Mouse (Mus musculus) cortical plate, adult 2 months (tissue): ENCODE results near the gene Tenm2. TPM values are rescaled to one million over a fixed set of nuclear protein-coding genes. Genes with fewer than 3 reads are reported as not detected.
A peak's percentile ranks its signal among the peaks of the same experiment; 100 is the strongest.

ENCODE experiments used
- H3K27ac ChIP-seq: fragments of 200-500 bp; 2 replicates; pipeline ENCODE4 v1.5.1; 2012; ENCODE audit warnings: low read length, control low read depth, inconsistent platforms; ENCODE audit not compliant: insufficient read depth
- H3K4me1 ChIP-seq: fragments of 200-500 bp; 2 replicates; pipeline ENCODE4 v1.6.1; 2011; ENCODE audit warnings: low read length; ENCODE audit not compliant: control insufficient read depth, insufficient read depth
- H3K4me3 ChIP-seq: fragments of 200-500 bp; 2 replicates; pipeline ENCODE4 v1.5.1; 2011; ENCODE audit warnings: mild to moderate bottlenecking, low read length, control low read depth; ENCODE audit not compliant: insufficient read depth
- CTCF ChIP-seq: fragments of 200-500 bp; IDR thresholded peaks from 2 replicates; pipeline ENCODE4 v1.5.1; 2011; ENCODE audit warnings: mild to moderate bottlenecking, control low read depth, low read length; ENCODE audit not compliant: insufficient read depth; ENCODE audit errors: extremely low read depth
- POLR2A ChIP-seq: fragments of 200-500 bp; IDR thresholded peaks from 2 replicates; pipeline ENCODE4 v1.6.1; 2011; ENCODE audit warnings: mild to moderate bottlenecking, low read length, control low read depth; ENCODE audit not compliant: insufficient read depth; ENCODE audit errors: extremely low read depth
- polyA plus RNA-seq: library from polyadenylated mRNA; depleted of rRNA; stranded (reverse); fragments of >200 nt; gene quantifications from 2 replicates; pipeline ENCODE4 v1.2.3, GENCODE M21; 2012

The Tenm2 gene
- polyA plus RNA-seq, 1 experiment: 26.6 TPM

GRCm38 (mm10) chr11:36243747-36244490 lies 991.8 kb downstream of the Tenm2 start:
- Histone ChIP-seq H3K4me1 (peaks cover 6% of the 10 kb centered on the region), H3K4me3 (no peak overlapping the region), H3K27ac (0 out of 2 replicates have a peak overlapping the region, but pooled peaks have one; percentile 30)
- TF ChIP-seq POLR2A: no peak
- no peak for TF ChIP-seq CTCF

GRCm38 (mm10) chr11:36238890-36239289 lies 996.9 kb downstream of the Tenm2 start:
- TF ChIP-seq POLR2A (no peak), CTCF (no peak)

GRCm38 (mm10) chr11:36228654-36229053 lies 1007.1 kb downstream of the Tenm2 start:
- TF ChIP-seq CTCF (no peak), POLR2A (no peak)
- H3K4me1 ChIP-seq: peaks cover 2% of the 10 kb centered on the region; the same call in 1 of the 2 replicates
- H3K27ac ChIP-seq: no peak overlapping the region
- no peak overlapping the region for H3K4me3 ChIP-seq

More at GRCm38 (mm10) chr11:36238890-36239289, 996.9 kb downstream of the Tenm2 start:
- Histone ChIP-seq H3K27ac (no peak overlapping the region), H3K4me1 (peaks cover 1% of the 10 kb centered on the region), H3K4me3 (no peak overlapping the region)

GRCm38 (mm10) chr11:36228196-36228595 lies 1007.6 kb downstream of the Tenm2 start:
- H3K27ac ChIP-seq: no peak overlapping the region

GRCm38 (mm10) chr11:36226061-36226460 lies 1009.7 kb downstream of the Tenm2 start:
- no peak for TF ChIP-seq POLR2A
- Histone ChIP-seq H3K4me1 (peaks cover 2% of the 10 kb centered on the region; the same call in 1 of the 2 replicates), H3K4me3 (no peak overlapping the region), H3K27ac (no peak overlapping the region)

More at GRCm38 (mm10) chr11:36228196-36228595, 1007.6 kb downstream of the Tenm2 start:
- peaks cover 2% of the 10 kb centered on the region; the same call in 1 of the 2 replicates for H3K4me1 ChIP-seq
- H3K4me3 ChIP-seq: no peak overlapping the region
- TF ChIP-seq POLR2A (no peak), CTCF (no peak)

- Histone ChIP-seq H3K27ac (no peak overlapping the region), H3K4me1 (peaks cover 5% of the 10 kb centered on the region; the same call in 1 of the 2 replicates), H3K4me3 (no peak overlapping the region)
- no peak for TF ChIP-seq CTCF
- no peak for TF ChIP-seq POLR2A
These were observed 1011.9 kb downstream of the Tenm2 start for GRCm38 (mm10) chr11:36223716-36224439.

GRCm38 (mm10) chr11:36222071-36222470 lies 1013.7 kb downstream of the Tenm2 start:
- no peak overlapping the region for H3K27ac ChIP-seq
- H3K4me3 ChIP-seq: no peak overlapping the region
- H3K4me1 ChIP-seq: 0 out of 2 replicates have a peak, but pooled peaks cover 3% of the 10 kb centered on the region
- no peak for TF ChIP-seq CTCF
- no peak for TF ChIP-seq POLR2A

- Histone ChIP-seq H3K27ac (no peak overlapping the region), H3K4me3 (no peak overlapping the region)
These were observed 1014.3 kb downstream of the Tenm2 start for GRCm38 (mm10) chr11:36221271-36221975.

GRCm38 (mm10) chr11:36220651-36221050 lies 1015.1 kb downstream of the Tenm2 start:
- Histone ChIP-seq H3K4me3 (no peak overlapping the region), H3K27ac (no peak overlapping the region), H3K4me1 (0 out of 2 replicates have a peak, but pooled peaks cover 3% of the 10 kb centered on the region)
- TF ChIP-seq POLR2A (no peak), CTCF (no peak)

More at GRCm38 (mm10) chr11:36221271-36221975, 1014.3 kb downstream of the Tenm2 start:
- 0 out of 2 replicates have a peak, but pooled peaks cover 3% of the 10 kb centered on the region for H3K4me1 ChIP-seq
- no peak for TF ChIP-seq POLR2A
- TF ChIP-seq CTCF: peak; percentile 91
